Mouse (Mus musculus): Measurements from ENCODE around the gene Defb33. TPM values are rescaled to one million over a fixed set of nuclear protein-coding genes. Genes with fewer than 3 reads are reported as not detected.

Gene Defb33
- polyA plus RNA-seq (2012), result not detected in 2 replicates

DNA sequence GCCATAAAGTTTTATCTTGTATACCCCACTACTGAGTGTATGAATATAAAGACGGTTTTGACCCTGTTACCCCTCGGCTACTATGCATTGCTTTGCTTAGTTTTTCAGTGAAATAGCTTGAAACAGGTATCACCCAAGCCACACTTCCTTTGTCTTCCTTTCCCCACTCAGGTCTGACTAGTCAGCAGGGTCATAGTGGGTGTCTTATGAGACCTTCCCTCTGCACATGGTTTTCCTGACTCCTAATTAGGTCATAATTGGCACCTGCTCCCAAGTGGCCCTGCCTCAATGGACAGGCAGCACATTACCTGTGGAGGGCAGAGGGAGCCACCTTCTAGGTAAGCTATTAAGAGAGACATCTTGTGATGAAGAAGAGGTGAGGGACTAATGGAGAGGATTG is at the start of gene Defb33:
Gene Defb33, plus strand, starts transcription at position 301 of the 400 bp plus-strand sequence.
- TF ChIP-seq GATA1 (IDR thresholded peaks at IDR 0.05; ENCODE audit: low read length) (no peak), TAL1 (IDR thresholded peaks at IDR 0.05; ENCODE audit: low read length) (no peak)

DNA sequence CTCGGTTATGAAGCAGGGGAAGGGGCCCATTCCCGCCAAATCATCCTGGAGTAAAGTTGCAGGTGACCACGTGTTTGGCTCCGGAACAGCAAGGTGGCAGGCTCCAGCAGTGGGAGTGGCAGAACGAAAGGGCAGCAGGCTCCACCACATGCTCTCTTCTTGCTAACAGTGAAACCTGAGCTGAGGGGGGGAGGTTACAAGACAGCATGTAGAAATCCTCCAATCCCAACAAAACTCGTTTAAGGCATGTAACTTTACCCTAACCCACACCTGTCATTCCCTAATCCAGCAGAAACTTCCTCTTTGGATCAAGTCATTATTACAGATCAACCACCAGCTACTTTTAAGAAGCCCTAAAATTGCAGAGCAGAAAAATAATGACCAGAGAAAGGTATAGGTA is 17.9 kb upstream of the Defb33 start:
- no peaks in the 10 kb centered on the region for H3K4me1 ChIP-seq (ENCODE audit: control insufficient read depth)
- H3K4me3 ChIP-seq (replicated peaks), result no peak overlapping the region
- H3K27me3 ChIP-seq (ENCODE audit: control insufficient read depth), result no peaks in the 10 kb centered on the region
- TF ChIP-seq GATA1 (IDR thresholded peaks at IDR 0.05; ENCODE audit: low read length) (no peak), TAL1 (IDR thresholded peaks at IDR 0.05; ENCODE audit: low read length) (no peak)
- no peaks in the 10 kb centered on the region for H3K9me3 ChIP-seq (ENCODE audit: control insufficient read depth, low read length)
- no peaks in the 10 kb centered on the region for H3K36me3 ChIP-seq (ENCODE audit: control insufficient read depth)

More for the DNA sequence above, at the start of gene Defb33:
- H3K36me3 ChIP-seq (ENCODE audit: control insufficient read depth), result no peaks in the 10 kb centered on the region
- no peaks in the 10 kb centered on the region for H3K4me1 ChIP-seq (ENCODE audit: control insufficient read depth)
- no peaks in the 10 kb centered on the region; the same call in 1 of the 2 replicates for H3K9me3 ChIP-seq (ENCODE audit: control insufficient read depth, low read length)
- no peak within 1 kb of the TSS for H3K4me3 ChIP-seq (replicated peaks)
- H3K27me3 ChIP-seq (ENCODE audit: control insufficient read depth), result no peaks in the 10 kb centered on the region

DNA sequence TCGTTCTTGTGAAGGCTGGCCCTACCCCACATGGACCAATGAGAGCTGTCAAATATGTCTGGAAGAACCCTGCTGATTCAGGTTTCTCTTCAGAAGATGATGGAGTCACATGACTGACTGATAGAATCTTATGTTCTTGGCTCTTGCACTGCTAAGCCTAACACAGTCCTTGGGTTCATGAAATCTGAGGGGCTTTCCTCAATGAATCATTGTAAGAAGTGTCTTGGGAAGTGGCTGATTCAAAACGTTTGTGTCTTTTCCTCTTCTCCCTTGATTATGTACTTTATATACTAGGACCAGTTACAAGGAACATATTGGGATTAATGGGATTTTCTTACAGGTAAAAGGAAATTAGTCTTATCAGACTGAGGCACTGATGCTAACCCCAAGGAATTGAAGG is 10.1 kb downstream of the Defb33 start, which contains the start of gene Gm15056:
Gene Gm15056, minus strand, starts transcription at position 101 of the 400 bp plus-strand sequence.
- Histone ChIP-seq H3K36me3 (ENCODE audit: control insufficient read depth) (no peaks in the 10 kb centered on the region), H3K27me3 (ENCODE audit: control insufficient read depth) (no peaks in the 10 kb centered on the region), H3K4me1 (ENCODE audit: control insufficient read depth) (no peaks in the 10 kb centered on the region), H3K4me3 (replicated peaks) (no peak within 1 kb of the TSS), H3K9me3 (ENCODE audit: control insufficient read depth, low read length) (peaks cover 2% of the 10 kb centered on the region; the same call in 1 of the 2 replicates)
- TF ChIP-seq GATA1 (IDR thresholded peaks at IDR 0.05; ENCODE audit: low read length) (no peak), TAL1 (IDR thresholded peaks at IDR 0.05; ENCODE audit: low read length) (no peak)

DNA sequence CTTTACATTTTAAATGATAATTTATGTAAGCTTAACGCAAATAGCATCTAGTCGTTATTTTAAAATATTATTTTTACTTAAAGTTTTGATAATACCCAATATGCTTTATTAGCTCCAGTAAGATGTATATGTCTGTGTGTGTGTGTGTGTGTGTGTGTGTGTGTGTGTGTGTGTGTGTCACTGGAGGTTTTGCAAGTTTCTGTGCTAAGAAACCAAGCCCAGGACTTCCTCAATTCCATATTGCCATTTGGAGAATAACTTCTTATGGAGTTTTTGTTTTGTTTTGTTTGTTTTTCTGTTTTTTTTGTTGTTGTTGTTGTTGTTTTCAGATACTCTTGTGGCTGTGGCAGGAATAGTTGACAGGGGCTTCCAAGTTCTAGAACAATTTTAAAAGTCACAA is 14.7 kb downstream of the Defb33 start:
- H3K4me3 ChIP-seq (replicated peaks), result no peak overlapping the region
- TF ChIP-seq TAL1 (IDR thresholded peaks at IDR 0.05; ENCODE audit: low read length), result no peak
- no peak for TF ChIP-seq GATA1 (IDR thresholded peaks at IDR 0.05; ENCODE audit: low read length)
- H3K9me3 ChIP-seq (ENCODE audit: control insufficient read depth, low read length), result no peaks in the 10 kb centered on the region
- H3K4me1 ChIP-seq (ENCODE audit: control insufficient read depth), result no peaks in the 10 kb centered on the region
- H3K27me3 ChIP-seq (ENCODE audit: control insufficient read depth), result no peaks in the 10 kb centered on the region
- H3K36me3 ChIP-seq (ENCODE audit: control insufficient read depth), result no peaks in the 10 kb centered on the region

DNA sequence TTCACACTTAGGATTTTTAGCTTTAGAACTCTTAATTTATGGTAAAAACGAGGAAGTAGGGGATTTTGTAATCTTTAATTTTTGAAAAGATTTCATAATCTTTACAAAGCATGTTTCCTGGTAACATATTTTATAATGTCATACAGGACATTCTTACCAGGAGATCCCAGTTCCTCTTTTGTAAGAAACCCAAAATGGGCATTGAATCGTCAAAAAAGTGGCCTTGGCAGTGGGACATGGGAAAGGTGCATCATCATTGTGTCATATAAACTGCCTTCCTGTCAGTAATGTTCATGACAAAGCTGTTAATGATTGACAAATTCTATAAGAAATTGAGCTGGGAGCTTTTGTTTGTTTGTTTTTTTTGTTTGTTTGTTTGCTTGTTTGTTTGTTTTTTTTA is 15.8 kb downstream of the Defb33 start:
- TF ChIP-seq GATA1 (IDR thresholded peaks at IDR 0.05; ENCODE audit: low read length) (no peak), TAL1 (IDR thresholded peaks at IDR 0.05; ENCODE audit: low read length) (no peak)
- H3K9me3 ChIP-seq (ENCODE audit: control insufficient read depth, low read length), result no peaks in the 10 kb centered on the region
- H3K4me1 ChIP-seq (ENCODE audit: control insufficient read depth), result no peaks in the 10 kb centered on the region
- H3K27me3 ChIP-seq (ENCODE audit: control insufficient read depth), result no peaks in the 10 kb centered on the region
- H3K36me3 ChIP-seq (ENCODE audit: control insufficient read depth), result no peaks in the 10 kb centered on the region
- H3K4me3 ChIP-seq (replicated peaks), result no peak overlapping the region

DNA sequence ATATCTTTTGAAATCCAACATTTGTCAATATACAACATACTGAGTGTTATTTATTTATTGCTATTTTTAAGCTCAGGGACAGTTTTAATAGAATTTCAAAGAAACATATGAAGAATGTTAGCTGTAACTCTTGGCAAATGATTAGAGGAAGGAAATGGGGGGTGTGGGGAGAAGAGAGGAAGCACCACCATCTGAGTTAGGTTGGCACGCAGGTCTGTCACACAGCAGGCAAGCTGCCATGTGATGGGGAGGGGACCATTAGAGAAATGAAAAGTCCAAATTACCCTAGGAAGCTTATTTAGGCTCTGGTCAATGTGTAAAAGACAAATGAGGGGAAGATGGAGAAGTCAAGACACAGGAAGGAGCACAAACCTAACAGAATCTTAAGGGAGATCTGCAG is 19.8 kb downstream of the Defb33 start:
- Histone ChIP-seq H3K36me3 (ENCODE audit: control insufficient read depth) (no peaks in the 10 kb centered on the region), H3K27me3 (ENCODE audit: control insufficient read depth) (no peaks in the 10 kb centered on the region), H3K4me3 (replicated peaks) (no peak overlapping the region), H3K4me1 (ENCODE audit: control insufficient read depth) (no peaks in the 10 kb centered on the region), H3K9me3 (ENCODE audit: control insufficient read depth, low read length) (no peaks in the 10 kb centered on the region)
- TF ChIP-seq TAL1 (IDR thresholded peaks at IDR 0.05; ENCODE audit: low read length), result no peak
- TF ChIP-seq GATA1 (IDR thresholded peaks at IDR 0.05; ENCODE audit: low read length), result no peak

- H3K9me3 ChIP-seq (ENCODE audit: control insufficient read depth, low read length), result no peaks in the 10 kb centered on the region
- no peaks in the 10 kb centered on the region for H3K36me3 ChIP-seq (ENCODE audit: control insufficient read depth)
- no peak for TF ChIP-seq GATA1 (IDR thresholded peaks at IDR 0.05; ENCODE audit: low read length)
- no peak for TF ChIP-seq TAL1 (IDR thresholded peaks at IDR 0.05; ENCODE audit: low read length)
- H3K27me3 ChIP-seq (ENCODE audit: control insufficient read depth), result no peaks in the 10 kb centered on the region
- H3K4me1 ChIP-seq (ENCODE audit: control insufficient read depth), result no peaks in the 10 kb centered on the region
- H3K4me3 ChIP-seq (replicated peaks), result no peak within 1 kb of the TSS
Measured at GRCm38 (mm10) chr8:20921971-20922370, 29.5 kb downstream of the Defb33 start, which contains the start of gene Gm6040. Gm6040 (minus strand) TSS chr8:20922071.

DNA sequence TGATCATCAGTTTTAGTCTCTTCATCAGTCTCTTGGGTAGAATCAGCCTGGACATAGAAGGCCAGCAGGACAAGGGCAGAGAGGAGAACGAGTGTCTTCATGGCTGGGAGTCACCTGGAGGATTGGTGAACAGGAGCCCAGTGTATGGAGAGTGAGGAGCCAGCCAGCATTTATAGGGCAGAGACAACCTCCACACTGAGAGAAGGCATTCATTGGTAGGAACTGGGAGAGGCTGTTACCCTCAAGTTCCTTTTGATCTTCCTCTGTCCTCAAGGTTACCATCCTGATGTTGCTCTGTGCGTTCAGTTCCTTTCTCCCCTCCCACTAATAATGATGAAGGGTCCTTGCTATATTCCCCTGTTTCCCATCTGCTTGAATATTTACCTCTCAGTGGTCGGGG is 52.1 kb downstream of the Defb33 start, which contains the start of gene AY761185:
Gene AY761185, minus strand, starts transcription at position 101 of the 400 bp plus-strand sequence.
- H3K36me3 ChIP-seq (ENCODE audit: control insufficient read depth), result no peaks in the 10 kb centered on the region
- H3K9me3 ChIP-seq (ENCODE audit: control insufficient read depth, low read length), result no peaks in the 10 kb centered on the region
- TF ChIP-seq GATA1 (IDR thresholded peaks at IDR 0.05; ENCODE audit: low read length), result no peak
- TF ChIP-seq TAL1 (IDR thresholded peaks at IDR 0.05; ENCODE audit: low read length), result no peak
- H3K27me3 ChIP-seq (ENCODE audit: control insufficient read depth), result no peaks in the 10 kb centered on the region
- H3K4me1 ChIP-seq (ENCODE audit: control insufficient read depth), result no peaks in the 10 kb centered on the region
- no peak within 1 kb of the TSS for H3K4me3 ChIP-seq (replicated peaks)

Other genes starting within 250 kb of the Defb33 start
- not detected in 2 replicates for gene Gm15056, start 10.0 kb downstream of the Defb33 start, polyA plus RNA-seq (2012)
- not detected in 2 replicates for gene Gm6040, start 29.4 kb downstream of the Defb33 start, polyA plus RNA-seq (2012)
- not detected in 2 replicates for gene AY761185, start 52.0 kb downstream of the Defb33 start, polyA plus RNA-seq (2012)
- gene Defa21, start 132.9 kb downstream of the Defb33 start, polyA plus RNA-seq (2012), result not detected in 2 replicates
- gene Defa23, start 162.4 kb downstream of the Defb33 start, polyA plus RNA-seq (2012), result not detected in 2 replicates
- not detected in 2 replicates for gene Defa35, start 172.4 kb downstream of the Defb33 start, polyA plus RNA-seq (2012)
- gene Defa25, start 191.8 kb downstream of the Defb33 start, polyA plus RNA-seq (2012), result not detected in 2 replicates
- gene Gm14851, start 203.4 kb downstream of the Defb33 start, polyA plus RNA-seq (2012), result not detected in 2 replicates
- not detected in 2 replicates for gene Defa30, start 242.0 kb downstream of the Defb33 start, polyA plus RNA-seq (2012)